Mouse (Mus musculus): ENCODE measurements around the gene Fnip1.

GRCm38 (mm10) chr11:54502546-54503245 is 64.7 kb downstream of the Fnip1 start:
- no peak for TF ChIP-seq CTCF (IDR thresholded peaks at IDR 0.05; ENCODE audit: low read depth, low read length)
- TF ChIP-seq GATA1 (IDR thresholded peaks at IDR 0.05; ENCODE audit: borderline replicate concordance, low read length): no peak
- no peak for TF ChIP-seq POLR2AphosphoS5 (IDR thresholded peaks at IDR 0.05; ENCODE audit: insufficient replicate concordance, low read depth, low read length)
- TF ChIP-seq GATA2 (IDR thresholded peaks at IDR 0.05; ENCODE audit: borderline replicate concordance, low read depth, low read length): no peak
- no peak for TF ChIP-seq TAL1 (conservative IDR thresholded peaks at IDR 0.05; ENCODE audit: low read depth, low read length)

Measured in G1E (cell line).